Mouse (Mus musculus) intestine, embryonic 15.5 days (tissue): ENCODE data around the gene Sept11. TPM values are rescaled to one million over a fixed set of nuclear protein-coding genes. Genes with fewer than 3 reads are reported as not detected.
A peak's percentile ranks its signal among the peaks of the same experiment; 100 is the strongest.

Source experiments
- ATAC-seq: fragments of 200-750 bp; cut with Nextera tagmentation; 2 replicates; pipeline ENCODE4 v1.8.0; 2017; ENCODE audit warnings: moderate TSS enrichment, moderate library complexity
- H3K27ac ChIP-seq: fragments of 300-500 bp; sonication (generic); 2 replicates; pipeline ENCODE4 v1.5.1; 2015; ENCODE audit warnings: mild to moderate bottlenecking, inconsistent platforms
- H3K27me3 ChIP-seq: fragments of 300-500 bp; sonication (generic); replicated peaks from 2 replicates; pipeline ENCODE4 v1.6.1; 2015; ENCODE audit warnings: inconsistent platforms
- H3K36me3 ChIP-seq: fragments of 300-500 bp; sonication (generic); 2 replicates; pipeline ENCODE4 v1.6.1; 2015; ENCODE audit warnings: inconsistent platforms
- H3K4me1 ChIP-seq: fragments of 300-500 bp; sonication (generic); replicated peaks from 2 replicates; pipeline ENCODE4 v1.6.1; 2015; ENCODE audit warnings: inconsistent platforms
- H3K4me2 ChIP-seq: fragments of 300-500 bp; sonication (generic); replicated peaks from 2 replicates; pipeline ENCODE4 v1.6.1; 2015; ENCODE audit warnings: mild to moderate bottlenecking, inconsistent platforms
- H3K4me3 ChIP-seq: fragments of 300-500 bp; sonication (generic); replicated peaks from 2 replicates; pipeline ENCODE4 v1.5.1; 2015; ENCODE audit warnings: inconsistent platforms
- H3K9ac ChIP-seq: fragments of 300-500 bp; sonication (generic); 2 replicates; pipeline ENCODE4 v1.6.1; 2015; ENCODE audit warnings: inconsistent platforms
- H3K9me3 ChIP-seq: fragments of 300-500 bp; sonication (generic); 2 replicates; pipeline ENCODE4 v1.6.1; 2016; ENCODE audit warnings: inconsistent platforms
- WGBS: fragments of 180-500 bp; shearing (Covaris S2); methylation state at CpG from one replicate; pipeline ENCODE4 v1.1.7; 2015; 5-methylcytosine and 5-hydroxymethylcytosine counted together
- polyA plus RNA-seq: library from polyadenylated mRNA; unstranded; fragments of >200 nt; fragmentation: Nextera tagmentation; extraction: Ambion mirVana; gene quantifications from 2 replicates; pipeline ENCODE4 v1.2.1, GENCODE M21; 2015

Sept11 gene
- polyA plus RNA-seq, 1 experiment from 2014 or later, result 157 TPM

- Histone ChIP-seq H3K9me3 (no peaks in the 10 kb centered on the region), H3K4me1 (peaks cover 9% of the 10 kb centered on the region), H3K9ac (no peak overlapping the region), H3K27ac (no peak overlapping the region), H3K4me3 (no peak overlapping the region), H3K4me2 (no peak overlapping the region), H3K36me3 (peaks cover 3% of the 10 kb centered on the region; the same call in 1 of the 2 replicates), H3K27me3 (no peaks in the 10 kb centered on the region)
- WGBS, result 80% methylated on average over 13 of the region's 13 CpGs
- ATAC-seq, result no peak
Measured at GRCm38 (mm10) chr5:93115854-93116253, 22.6 kb downstream of the Sept11 start.

GRCm38 (mm10) chr5:93117648-93118047, 24.4 kb downstream of the Sept11 start:
- Histone ChIP-seq H3K9me3 (no peaks in the 10 kb centered on the region), H3K27ac (no peak overlapping the region), H3K36me3 (no peaks in the 10 kb centered on the region), H3K4me3 (no peak overlapping the region), H3K9ac (no peak overlapping the region), H3K27me3 (no peaks in the 10 kb centered on the region), H3K4me2 (no peak overlapping the region), H3K4me1 (peaks cover 14% of the 10 kb centered on the region)
- WGBS, result 90% methylated on average over 8 of the region's 8 CpGs
- no peak for ATAC-seq

- Histone ChIP-seq H3K36me3 (no peaks in the 10 kb centered on the region), H3K4me1 (peaks cover 37% of the 10 kb centered on the region), H3K4me2 (no peak overlapping the region), H3K9me3 (no peaks in the 10 kb centered on the region), H3K27me3 (no peaks in the 10 kb centered on the region), H3K27ac (no peak overlapping the region), H3K9ac (no peak overlapping the region), H3K4me3 (no peak overlapping the region)
- WGBS, result 64% methylated on average over 8 of the region's 8 CpGs
- ATAC-seq, result no peak
Measured at GRCm38 (mm10) chr5:93121660-93122059, 28.4 kb downstream of the Sept11 start.

GRCm38 (mm10) chr5:93124031-93124826, 31.0 kb downstream of the Sept11 start:
- WGBS, result 42% methylated on average over 9 of the region's 9 CpGs
- H3K4me1 ChIP-seq, result peaks cover 61% of the 10 kb centered on the region
- ATAC-seq, result 0 out of 2 replicates have a peak, but pooled peaks have one; percentile 11

GRCm38 (mm10) chr5:93125325-93125724, 32.1 kb downstream of the Sept11 start:
- Histone ChIP-seq H3K27me3 (no peaks in the 10 kb centered on the region), H3K27ac (no peak overlapping the region), H3K9me3 (no peaks in the 10 kb centered on the region), H3K4me1 (peaks cover 72% of the 10 kb centered on the region), H3K4me3 (no peak overlapping the region), H3K9ac (no peak overlapping the region), H3K4me2 (no peak overlapping the region), H3K36me3 (no peaks in the 10 kb centered on the region)
- no peak for ATAC-seq
- WGBS, result 86% methylated on average over 6 of the region's 6 CpGs

More at GRCm38 (mm10) chr5:93124031-93124826, 31.0 kb downstream of the Sept11 start:
- Histone ChIP-seq H3K9ac (no peak overlapping the region), H3K27me3 (no peaks in the 10 kb centered on the region), H3K4me2 (no peak overlapping the region), H3K36me3 (no peaks in the 10 kb centered on the region), H3K27ac (peak overlapping the region; percentile 51), H3K4me3 (no peak overlapping the region), H3K9me3 (no peaks in the 10 kb centered on the region)

- Histone ChIP-seq H3K4me1 (peaks cover 73% of the 10 kb centered on the region), H3K27ac (no peak overlapping the region), H3K9ac (no peak overlapping the region), H3K36me3 (no peaks in the 10 kb centered on the region), H3K27me3 (no peaks in the 10 kb centered on the region), H3K9me3 (no peaks in the 10 kb centered on the region), H3K4me3 (no peak overlapping the region), H3K4me2 (no peak overlapping the region)
- no peak for ATAC-seq
- WGBS, result 49% methylated on average over 12 of the region's 12 CpGs
Measured at GRCm38 (mm10) chr5:93126222-93126929, 33.1 kb downstream of the Sept11 start.

GRCm38 (mm10) chr5:93126930-93127562, 33.8 kb downstream of the Sept11 start:
- Histone ChIP-seq H3K4me2 (no peak overlapping the region), H3K36me3 (no peaks in the 10 kb centered on the region), H3K27ac (peak overlapping the region; percentile 88; the same call in 1 of the 2 replicates), H3K9ac (no peak overlapping the region), H3K4me1 (peaks cover 76% of the 10 kb centered on the region), H3K27me3 (no peaks in the 10 kb centered on the region), H3K9me3 (no peaks in the 10 kb centered on the region), H3K4me3 (no peak overlapping the region)
- WGBS, result 63% methylated on average over 4 of the region's 4 CpGs
- no peak for ATAC-seq

- Histone ChIP-seq H3K9me3 (no peaks in the 10 kb centered on the region), H3K9ac (no peak overlapping the region), H3K4me2 (0 out of 2 replicates have a peak overlapping the region, but pooled peaks have one; percentile 3), H3K4me1 (peaks cover 80% of the 10 kb centered on the region), H3K27me3 (no peaks in the 10 kb centered on the region), H3K27ac (peak overlapping the region; percentile 88), H3K36me3 (no peaks in the 10 kb centered on the region), H3K4me3 (no peak overlapping the region)
- WGBS, result 12% methylated on average over 3 of the region's 3 CpGs
- peak; percentile 69 for ATAC-seq
Measured at GRCm38 (mm10) chr5:93127722-93128121, 34.5 kb downstream of the Sept11 start.

- H3K9me3 ChIP-seq, result no peaks in the 10 kb centered on the region
- no peak overlapping the region for H3K4me2 ChIP-seq
- no peak overlapping the region for H3K4me3 ChIP-seq
- no peak overlapping the region for H3K9ac ChIP-seq
- peak overlapping the region; percentile 88; the same call in 1 of the 2 replicates for H3K27ac ChIP-seq
- peaks cover 79% of the 10 kb centered on the region for H3K4me1 ChIP-seq
- no peak for ATAC-seq
- no peaks in the 10 kb centered on the region for H3K27me3 ChIP-seq
- no peaks in the 10 kb centered on the region for H3K36me3 ChIP-seq
- whole genome bisulfite sequencing, result 70% methylated on average over 3 of the region's 3 CpGs
Measured at GRCm38 (mm10) chr5:93128765-93129164, 35.5 kb downstream of the Sept11 start.

- H3K4me1 ChIP-seq, result peaks cover 73% of the 10 kb centered on the region
Measured at GRCm38 (mm10) chr5:93129953-93130352, 36.7 kb downstream of the Sept11 start.

GRCm38 (mm10) chr5:93131401-93131800, 38.2 kb downstream of the Sept11 start:
- Histone ChIP-seq H3K27ac (peak overlapping the region; percentile 88), H3K4me1 (peaks cover 62% of the 10 kb centered on the region), H3K36me3 (no peaks in the 10 kb centered on the region), H3K9ac (no peak overlapping the region), H3K4me3 (no peak overlapping the region), H3K9me3 (no peaks in the 10 kb centered on the region), H3K4me2 (no peak overlapping the region; the same call in 1 of the 2 replicates), H3K27me3 (no peaks in the 10 kb centered on the region)
- WGBS, result 49% methylated on average over 4 of the region's 4 CpGs
- no peak for ATAC-seq

More at GRCm38 (mm10) chr5:93129953-93130352, 36.7 kb downstream of the Sept11 start:
- no peak overlapping the region for H3K4me3 ChIP-seq
- no peaks in the 10 kb centered on the region for H3K27me3 ChIP-seq
- ATAC-seq, result peak; percentile 66
- H3K27ac ChIP-seq, result peak overlapping the region; percentile 88
- peak overlapping the region; percentile 26; the same call in 1 of the 2 replicates for H3K4me2 ChIP-seq
- no peaks in the 10 kb centered on the region for H3K36me3 ChIP-seq
- 11% methylated on average over 4 of the region's 4 CpGs for WGBS
- no peak overlapping the region for H3K9ac ChIP-seq
- H3K9me3 ChIP-seq, result no peaks in the 10 kb centered on the region
